Mouse (Mus musculus) embryonic fibroblast, embryonic 13.5 days (primary cell): ENCODE data around the gene Fndc8.

Experiments
- CTCF ChIP-seq: IDR thresholded peaks from 2 replicates; pipeline ENCODE4 v1.5.1; 2011; ENCODE audit warnings: mild to moderate bottlenecking, control low read depth, low read length, moderate library complexity, borderline replicate concordance; ENCODE audit not compliant: insufficient read depth
- POLR2A ChIP-seq: IDR thresholded peaks from 2 replicates; pipeline ENCODE4 v1.6.1; 2011; ENCODE audit warnings: low read depth, mild to moderate bottlenecking, control low read depth, low read length, moderate library complexity

DNA sequence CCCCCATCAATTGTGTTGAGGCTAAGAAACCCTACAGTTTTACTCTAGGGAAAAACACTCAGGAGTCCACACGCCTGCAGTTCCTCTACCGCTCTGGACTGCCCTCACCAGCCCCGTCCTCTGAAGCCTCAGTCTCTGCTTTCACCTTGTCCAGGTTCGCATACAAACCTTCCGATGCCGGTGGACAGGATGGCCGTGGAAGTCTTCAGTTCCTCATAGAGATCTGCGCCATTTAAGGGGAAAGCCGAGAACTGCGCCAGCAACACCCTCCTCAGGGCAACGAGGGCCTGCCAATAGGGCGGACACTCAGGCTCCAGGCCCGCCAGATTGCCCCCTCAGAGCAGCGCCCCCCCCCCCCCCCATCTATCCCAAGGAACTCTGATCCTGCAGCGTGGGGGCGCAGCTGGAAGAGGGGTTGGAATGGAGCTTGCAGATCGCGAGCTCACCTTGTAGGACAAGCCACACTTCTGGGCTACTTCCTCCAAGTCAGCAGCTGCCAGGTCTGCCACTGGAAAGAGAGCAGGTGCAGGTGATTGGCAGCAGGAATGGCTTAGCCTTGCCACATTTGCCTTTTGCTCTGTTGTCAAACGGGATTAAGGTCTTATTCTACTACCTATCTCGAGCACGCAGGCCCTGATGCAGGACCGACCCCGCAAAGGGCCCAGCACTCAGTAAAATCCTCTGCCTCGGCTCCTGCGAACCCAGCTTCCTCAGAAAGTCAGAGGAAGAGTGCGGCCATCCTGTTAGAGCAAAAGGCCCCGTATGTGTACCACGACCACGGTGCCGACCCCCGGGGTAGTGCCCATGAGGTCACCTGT, 2.2 kb upstream of the Fndc8 start:
- TF ChIP-seq CTCF: no peak
- peak; percentile 43; the same call in 1 of the 2 replicates for TF ChIP-seq POLR2A
